Mouse (Mus musculus): ENCODE data around the gene Ghsr. TPM values are rescaled to one million over a fixed set of nuclear protein-coding genes. Genes with fewer than 3 reads are reported as not detected.

The Ghsr gene
- not detected in 2 replicates for polyA plus RNA-seq (2015; fragmentation: Nextera tagmentation; extraction: Ambion mirVana)

DNA sequence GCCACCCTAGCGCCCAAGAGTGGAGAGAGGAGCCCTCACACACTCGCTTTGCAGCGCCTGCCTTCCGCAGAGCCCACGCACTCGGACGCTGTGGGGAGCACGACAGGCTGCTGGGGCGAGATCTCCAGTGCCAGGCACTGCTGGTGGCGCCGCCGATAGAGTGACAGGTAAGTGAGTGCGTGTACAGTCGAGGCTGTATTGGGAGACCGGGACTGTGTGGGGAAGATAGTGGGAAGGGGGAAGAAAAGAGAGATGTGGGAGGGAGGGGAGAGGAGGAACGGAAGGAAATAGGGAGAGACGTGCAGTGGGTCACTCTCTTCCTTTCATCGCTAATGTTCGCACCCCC, at the start of gene Ghsr:
Gene Ghsr (plus strand): TSS at position 76 of the 346 bp plus-strand sequence.
- DNase-seq (ENCODE audit: low spot score) (no peak), ATAC-seq (replicated peaks; ENCODE audit: low FRiP score, low read depth) (no peak)
- Histone ChIP-seq H3K27ac (no peak within 1 kb of the TSS), H3K36me3 (ENCODE audit: insufficient read depth, low read length) (no peaks in the 10 kb centered on the region), H3K9me3 (replicated peaks; ENCODE audit: low read length) (no peaks in the 10 kb centered on the region), H3K4me1 (replicated peaks; ENCODE audit: insufficient read depth, low read length) (peaks cover 9% of the 10 kb centered on the region; the same call in 1 of the 2 replicates), H3K4me3 (replicated peaks; ENCODE audit: low read depth, low read length) (peak within 1 kb of the TSS; percentile 18), H3K27me3 (ENCODE audit: insufficient read depth, low read length) (peaks cover 43% of the 10 kb centered on the region), H3K4me2 (ENCODE audit: low read length) (peak within 1 kb of the TSS; percentile 41), H3K9ac (ENCODE audit: low read depth, low read length) (no peak within 1 kb of the TSS)
- TF ChIP-seq CTCF (IDR thresholded peaks at IDR 0.05; ENCODE audit: low read depth) = no peak
- 2% methylated on average over 19 of the region's 19 CpGs for WGBS

DNA sequence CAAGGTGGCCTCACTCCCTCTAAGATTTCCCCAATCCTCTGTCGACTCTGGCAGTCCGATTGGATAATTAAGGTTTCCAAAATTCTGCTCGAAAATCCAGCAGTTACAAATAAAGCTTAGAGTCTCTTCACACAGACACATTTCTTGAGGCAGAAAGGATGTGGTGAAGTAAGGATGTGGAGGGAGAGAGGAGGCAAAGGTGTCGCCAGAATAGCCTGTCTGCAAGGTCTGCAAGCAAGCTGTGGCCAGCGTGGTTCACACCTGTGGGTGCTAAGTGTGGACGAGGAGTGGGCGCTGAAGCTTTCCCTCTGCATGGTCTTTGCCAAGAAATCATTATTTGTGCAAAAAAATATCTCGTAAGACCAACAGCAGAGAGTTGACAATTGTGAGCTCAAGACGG, 48.6 kb upstream of the Ghsr start:
- TF ChIP-seq CTCF (IDR thresholded peaks at IDR 0.05; ENCODE audit: low read depth) = no peak
- no peak for ATAC-seq (replicated peaks; ENCODE audit: low FRiP score, low read depth)
- no peak overlapping the region for H3K27ac ChIP-seq
- H3K36me3 ChIP-seq (ENCODE audit: insufficient read depth, low read length) = no peaks in the 10 kb centered on the region
- H3K4me1 ChIP-seq (replicated peaks; ENCODE audit: insufficient read depth, low read length) = no peaks in the 10 kb centered on the region
- WGBS = 82% methylated on average over 9 of the region's 9 CpGs
- no peaks in the 10 kb centered on the region for H3K9me3 ChIP-seq (replicated peaks; ENCODE audit: low read length)
- no peak overlapping the region for H3K9ac ChIP-seq (ENCODE audit: low read depth, low read length)
- no peak overlapping the region for H3K4me2 ChIP-seq (ENCODE audit: low read length)
- H3K27me3 ChIP-seq (ENCODE audit: insufficient read depth, low read length) = no peaks in the 10 kb centered on the region
- no peak overlapping the region for H3K4me3 ChIP-seq (replicated peaks; ENCODE audit: low read depth, low read length)
- no peak for DNase-seq (ENCODE audit: low spot score)

DNA sequence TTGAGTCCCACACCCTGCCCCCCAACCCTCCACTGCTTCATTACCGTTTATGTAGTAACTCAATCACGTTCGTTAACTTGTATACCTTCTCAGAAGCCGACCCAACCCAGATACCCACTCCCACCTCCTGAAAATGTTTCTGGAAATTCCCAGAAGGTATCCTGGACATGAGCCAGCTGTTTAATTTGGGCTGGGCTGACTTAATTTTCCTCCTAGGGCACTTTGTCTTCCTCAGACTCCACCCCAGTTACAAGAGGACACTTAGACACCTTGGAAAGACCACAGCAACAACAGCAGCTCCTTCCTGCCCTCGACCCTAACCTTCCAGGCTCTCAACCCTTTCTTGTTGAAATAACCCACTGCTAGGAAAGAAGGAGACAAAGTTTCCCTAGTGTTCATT, 47.6 kb upstream of the Ghsr start:
- DNase-seq (ENCODE audit: low spot score) (no peak), ATAC-seq (replicated peaks; ENCODE audit: low FRiP score, low read depth) (no peak)
- H3K4me1 ChIP-seq (replicated peaks; ENCODE audit: insufficient read depth, low read length) = no peaks in the 10 kb centered on the region
- TF ChIP-seq CTCF (IDR thresholded peaks at IDR 0.05; ENCODE audit: low read depth) = no peak
- H3K9ac ChIP-seq (ENCODE audit: low read depth, low read length) = no peak overlapping the region
- 12% methylated on average over 5 of the region's 5 CpGs for WGBS
- no peaks in the 10 kb centered on the region for H3K36me3 ChIP-seq (ENCODE audit: insufficient read depth, low read length)
- H3K9me3 ChIP-seq (replicated peaks; ENCODE audit: low read length) = no peaks in the 10 kb centered on the region
- H3K27ac ChIP-seq = peak overlapping the region; percentile 31; the same call in 1 of the 2 replicates
- no peak overlapping the region for H3K4me3 ChIP-seq (replicated peaks; ENCODE audit: low read depth, low read length)
- no peak overlapping the region for H3K4me2 ChIP-seq (ENCODE audit: low read length)
- H3K27me3 ChIP-seq (ENCODE audit: insufficient read depth, low read length) = no peaks in the 10 kb centered on the region

DNA sequence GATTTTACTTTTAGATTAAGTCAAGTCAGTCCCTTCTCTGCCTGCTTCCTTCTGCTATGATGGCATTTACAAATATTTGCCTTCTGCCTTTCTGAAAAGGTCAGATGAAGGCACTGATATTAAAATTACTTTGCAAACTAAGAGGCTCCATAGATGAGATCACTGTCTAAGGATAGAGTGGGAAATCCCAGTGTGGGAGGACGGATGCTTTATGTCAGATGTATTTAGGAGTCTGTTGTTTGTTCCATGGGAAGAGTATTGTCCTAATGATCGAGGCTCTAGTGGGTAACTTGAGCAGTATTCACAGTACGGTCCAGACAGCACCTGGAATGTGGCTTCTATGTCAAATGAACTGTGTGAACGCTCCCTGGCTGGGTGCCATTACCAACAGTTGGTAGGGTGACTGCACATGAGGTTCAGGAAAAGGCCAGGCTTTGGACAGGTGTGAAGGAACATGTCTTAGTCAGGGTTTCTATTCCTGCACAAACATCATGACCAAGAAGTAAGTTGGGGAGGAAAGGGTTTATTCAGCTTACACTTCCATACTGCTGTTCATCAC, 44.4 kb upstream of the Ghsr start:
- no peak for TF ChIP-seq CTCF (IDR thresholded peaks at IDR 0.05; ENCODE audit: low read depth)
- H3K36me3 ChIP-seq (ENCODE audit: insufficient read depth, low read length) = no peaks in the 10 kb centered on the region
- peak; percentile 82 for DNase-seq (ENCODE audit: low spot score)
- no peaks in the 10 kb centered on the region for H3K4me1 ChIP-seq (replicated peaks; ENCODE audit: insufficient read depth, low read length)
- 34% methylated on average over 4 of the region's 4 CpGs for WGBS
- no peaks in the 10 kb centered on the region for H3K9me3 ChIP-seq (replicated peaks; ENCODE audit: low read length)
- H3K27me3 ChIP-seq (ENCODE audit: insufficient read depth, low read length) = no peaks in the 10 kb centered on the region
- H3K9ac ChIP-seq (ENCODE audit: low read depth, low read length) = no peak overlapping the region
- no peak overlapping the region for H3K27ac ChIP-seq
- no peak overlapping the region for H3K4me2 ChIP-seq (ENCODE audit: low read length)
- ATAC-seq (replicated peaks; ENCODE audit: low FRiP score, low read depth) = peak; percentile 91
- no peak overlapping the region for H3K4me3 ChIP-seq (replicated peaks; ENCODE audit: low read depth, low read length)

DNA sequence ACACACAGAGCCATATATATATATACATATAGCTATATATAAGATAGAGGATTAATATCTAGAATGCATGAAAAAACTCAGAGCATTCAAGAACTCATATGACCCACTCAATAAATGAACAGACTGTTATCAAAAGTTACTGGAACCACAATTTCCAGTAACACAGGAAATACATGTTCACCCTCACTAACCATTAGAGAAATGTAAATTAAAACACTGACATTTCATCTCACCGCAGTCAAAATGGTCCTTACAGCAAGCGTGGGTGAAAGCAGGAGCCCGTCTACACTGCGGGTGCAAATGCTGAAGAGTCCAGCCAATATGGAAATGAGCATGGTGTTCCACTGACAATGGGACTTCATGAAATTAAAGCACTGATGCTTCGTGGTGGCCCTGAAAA, 40.4 kb upstream of the Ghsr start:
- no peaks in the 10 kb centered on the region for H3K27me3 ChIP-seq (ENCODE audit: insufficient read depth, low read length)
- H3K27ac ChIP-seq = no peak overlapping the region
- no peak overlapping the region for H3K4me3 ChIP-seq (replicated peaks; ENCODE audit: low read depth, low read length)
- 0 out of 2 replicates have a peak, but pooled peaks cover 4% of the 10 kb centered on the region for H3K4me1 ChIP-seq (replicated peaks; ENCODE audit: insufficient read depth, low read length)
- DNase-seq (ENCODE audit: low spot score) = no peak
- H3K9ac ChIP-seq (ENCODE audit: low read depth, low read length) = no peak overlapping the region
- 0 out of 2 replicates have a peak, but pooled peaks cover 2% of the 10 kb centered on the region for H3K36me3 ChIP-seq (ENCODE audit: insufficient read depth, low read length)
- no peak for ATAC-seq (replicated peaks; ENCODE audit: low FRiP score, low read depth)
- H3K9me3 ChIP-seq (replicated peaks; ENCODE audit: low read length) = no peaks in the 10 kb centered on the region
- no peak overlapping the region for H3K4me2 ChIP-seq (ENCODE audit: low read length)
- no peak for TF ChIP-seq CTCF (IDR thresholded peaks at IDR 0.05; ENCODE audit: low read depth)
- WGBS = 89% methylated on average over 5 of the region's 5 CpGs

DNA sequence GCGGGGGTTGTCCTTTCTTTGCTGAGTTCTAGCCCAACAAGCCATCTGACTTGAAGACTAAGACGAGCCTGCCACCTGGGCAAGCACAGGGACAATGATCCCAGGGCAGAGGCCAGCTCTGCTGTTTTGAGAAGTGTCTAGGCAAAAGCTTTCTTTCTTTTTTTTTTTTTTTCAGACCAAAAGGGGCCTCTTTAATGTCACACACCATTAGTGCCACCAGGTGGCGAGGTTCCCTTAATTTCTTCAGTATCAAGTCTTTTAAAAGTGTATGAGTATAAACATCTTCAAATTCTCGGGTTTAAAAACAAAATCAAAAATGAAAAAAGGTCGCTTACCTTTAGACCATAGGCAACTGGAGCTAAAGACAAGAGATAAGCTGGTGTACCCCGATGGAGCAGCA, 32.7 kb upstream of the Ghsr start:
- Histone ChIP-seq H3K36me3 (ENCODE audit: insufficient read depth, low read length) (0 out of 2 replicates have a peak, but pooled peaks cover 2% of the 10 kb centered on the region), H3K27me3 (ENCODE audit: insufficient read depth, low read length) (no peaks in the 10 kb centered on the region), H3K9me3 (replicated peaks; ENCODE audit: low read length) (no peaks in the 10 kb centered on the region), H3K4me3 (replicated peaks; ENCODE audit: low read depth, low read length) (no peak overlapping the region), H3K4me1 (replicated peaks; ENCODE audit: insufficient read depth, low read length) (no peaks in the 10 kb centered on the region), H3K9ac (ENCODE audit: low read depth, low read length) (no peak overlapping the region), H3K27ac (no peak overlapping the region), H3K4me2 (ENCODE audit: low read length) (no peak overlapping the region)
- TF ChIP-seq CTCF (IDR thresholded peaks at IDR 0.05; ENCODE audit: low read depth) = peak; percentile 79
- WGBS = 31% methylated on average over 6 of the region's 6 CpGs
- DNase-seq (ENCODE audit: low spot score) (peak; percentile 75), ATAC-seq (replicated peaks; ENCODE audit: low FRiP score, low read depth) (no peak)

DNA sequence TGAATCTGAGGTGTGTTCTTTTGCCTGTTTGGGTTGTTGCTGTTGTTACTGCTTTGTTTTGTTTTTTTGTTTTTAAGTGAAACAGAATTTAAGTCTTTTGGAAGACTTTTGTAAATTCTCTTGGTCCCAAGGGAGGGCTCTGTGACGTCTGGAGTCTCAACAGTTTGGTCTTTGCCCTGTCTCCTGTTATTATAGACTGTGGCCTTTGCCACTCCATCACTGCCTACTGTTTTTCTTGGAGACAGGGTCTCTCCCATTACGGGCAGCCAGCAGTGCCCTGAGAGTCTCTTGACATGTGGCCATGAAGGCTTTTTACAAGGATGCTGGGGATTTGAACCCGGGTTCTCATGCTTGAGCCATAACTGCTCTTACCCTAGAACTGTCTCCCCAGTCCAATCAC, 32.3 kb upstream of the Ghsr start:
- no peaks in the 10 kb centered on the region for H3K4me1 ChIP-seq (replicated peaks; ENCODE audit: insufficient read depth, low read length)
- no peaks in the 10 kb centered on the region for H3K9me3 ChIP-seq (replicated peaks; ENCODE audit: low read length)
- no peak overlapping the region for H3K27ac ChIP-seq
- no peak overlapping the region for H3K9ac ChIP-seq (ENCODE audit: low read depth, low read length)
- no peak overlapping the region for H3K4me2 ChIP-seq (ENCODE audit: low read length)
- DNase-seq (ENCODE audit: low spot score) (no peak), ATAC-seq (replicated peaks; ENCODE audit: low FRiP score, low read depth) (no peak)
- no peak for TF ChIP-seq CTCF (IDR thresholded peaks at IDR 0.05; ENCODE audit: low read depth)
- H3K36me3 ChIP-seq (ENCODE audit: insufficient read depth, low read length) = 0 out of 2 replicates have a peak, but pooled peaks cover 2% of the 10 kb centered on the region
- H3K4me3 ChIP-seq (replicated peaks; ENCODE audit: low read depth, low read length) = no peak overlapping the region
- H3K27me3 ChIP-seq (ENCODE audit: insufficient read depth, low read length) = no peaks in the 10 kb centered on the region
- WGBS = 44% methylated on average over 3 of the region's 3 CpGs

All from kidney, postnatal 0 days (tissue).